Mouse (Mus musculus) urinary bladder, postnatal 36 days (tissue): ENCODE data around the gene Sar1b.
"Not testable (repeated sequence)": the region's sequence is repeated elsewhere in the genome, so short reads cannot be mapped to it uniquely, and the experiment has no call there.

ENCODE experiments used
- DNase-seq, 2 experiments: peaks; one replicate each; pipeline ENCODE4 v3.0.0; 2022; ENCODE audit warnings: low spot score in 2 of 2, mixed read lengths in 1 of 2

Sar1b gene

GRCm38 (mm10) chr11:51777478-51777877, 14.0 kb downstream of the Sar1b start:
- no peak for DNase-seq

- DNase-seq, result no peak
Observed at GRCm38 (mm10) chr11:51780773-51781267, 17.3 kb downstream of the Sar1b start.

GRCm38 (mm10) chr11:51782721-51783120, 19.2 kb downstream of the Sar1b start:
- no peak for DNase-seq

- peak in 1 of 2 experiments; percentile 25 for DNase-seq
Observed at GRCm38 (mm10) chr11:51785926-51786325, 22.4 kb downstream of the Sar1b start.

- not testable (repeated sequence) for DNase-seq
Observed at GRCm38 (mm10) chr11:51789735-51790134, 26.2 kb downstream of the Sar1b start.

- no peak for DNase-seq
Observed at GRCm38 (mm10) chr11:51790662-51791061, 27.2 kb downstream of the Sar1b start.

GRCm38 (mm10) chr11:51796272-51796671, 32.8 kb downstream of the Sar1b start:
- no peak for DNase-seq

GRCm38 (mm10) chr11:51800634-51801325, 37.3 kb downstream of the Sar1b start:
- no peak for DNase-seq

- DNase-seq, result peak; percentile 63 to 70
Observed at GRCm38 (mm10) chr11:51805221-51805981, 41.9 kb downstream of the Sar1b start.

- DNase-seq, result no peak
Observed at GRCm38 (mm10) chr11:51807108-51807879, 43.8 kb downstream of the Sar1b start.

GRCm38 (mm10) chr11:51809632-51810224, 46.2 kb downstream of the Sar1b start:
- no peak for DNase-seq

GRCm38 (mm10) chr11:51811230-51811629, 47.7 kb downstream of the Sar1b start:
- no peak for DNase-seq

GRCm38 (mm10) chr11:51812022-51812546, 48.6 kb downstream of the Sar1b start:
- DNase-seq, result no peak

GRCm38 (mm10) chr11:51817756-51818155, 54.3 kb downstream of the Sar1b start:
- DNase-seq, result peak; percentile 82 to 89

- no peak for DNase-seq
Observed at GRCm38 (mm10) chr11:51818837-51819236, 55.4 kb downstream of the Sar1b start.

GRCm38 (mm10) chr11:51819964-51820363, 56.5 kb downstream of the Sar1b start:
- peak in 1 of 2 experiments; percentile 47 for DNase-seq

- peak; percentile 66 to 80 for DNase-seq
Observed at GRCm38 (mm10) chr11:51820861-51821260, 57.4 kb downstream of the Sar1b start.

- DNase-seq, result no peak
Observed at GRCm38 (mm10) chr11:51822736-51823135, 59.2 kb downstream of the Sar1b start.

- DNase-seq, result no peak
Observed at GRCm38 (mm10) chr11:51823271-51823670, 59.8 kb downstream of the Sar1b start.

GRCm38 (mm10) chr11:51823963-51824753, 60.7 kb downstream of the Sar1b start:
- DNase-seq, result no peak
